In genomic region chr10:118699292-118699691, GRCm38 (mm10) we compare ENCODE assay signal across 26 mouse cellular contexts.
DNase-seq lines count a peak whose midpoint lies in the region; ATAC-seq and TF ChIP-seq lines count a peak whose summit lies in the region.
"Had no signal": no experiment of that assay in that cellular context is flagged by ENCODE, and none has a peak within 500 bp of the region (broad histone marks: within the 10 kb centered on the region; RNA-seq: fewer than 3 reads in every experiment).

No protein-coding gene starts in this region.

- no peaks in the 10 kb centered on the region for H3K9me3 ChIP-seq in forebrain, postnatal 0 days (ENCODE audit: low read length)
- H3K9me3 ChIP-seq in forebrain, embryonic 15.5 days, result no peaks in the 10 kb centered on the region
- no peaks in the 10 kb centered on the region for H3K9me3 ChIP-seq in heart, embryonic 10.5 days
- H3K9me3 ChIP-seq: forebrain, embryonic 13.5 days; hindbrain, embryonic 10.5 days; hindbrain, embryonic 13.5 days; intestine, embryonic 15.5 days had no signal

- no peak for TF ChIP-seq CTCF in forebrain, postnatal 0 days (IDR thresholded peaks at IDR 0.05; ENCODE audit: low read depth)

- H3K4me1 ChIP-seq in forebrain, postnatal 0 days (ENCODE audit: insufficient read depth), result no peaks in the 10 kb centered on the region
- no peaks in the 10 kb centered on the region for H3K4me1 ChIP-seq in forebrain, embryonic 15.5 days
- no peaks in the 10 kb centered on the region for H3K4me1 ChIP-seq in heart, embryonic 10.5 days
- H3K4me1 ChIP-seq: forebrain, embryonic 10.5 days; forebrain, embryonic 13.5 days; hindbrain, embryonic 13.5 days; intestine, embryonic 15.5 days had no signal

- peak; percentile 73 for DNase-seq in forebrain, postnatal 0 days
- peak; percentile 28 for DNase-seq in heart, embryonic 10.5 days (ENCODE audit: low spot score)
- no peak for DNase-seq in heart, postnatal 10 days
- DNase-seq in left cerebral cortex, postnatal 36 days (ENCODE audit: low spot score in 2 of 2), result peak; percentile 23 to 51
- DNase-seq in left cerebral cortex, adult 11 months (ENCODE audit: low spot score), result no peak
- DNase-seq in telencephalon, adult 2 months (ENCODE audit: low read depth, low spot score), result peak; percentile 58
- DNase-seq: adrenal gland, postnatal 10 days; adrenal gland, postnatal 36 days; B cell, adult 2 months; cerebellum, adult 11 months; cerebellum, adult 8-10 months; gastrocnemius, postnatal 10 days; gastrocnemius, postnatal 36 days; heart, adult 2 months; heart, postnatal 36 days had no signal

- no peaks in the 10 kb centered on the region for H3K27me3 ChIP-seq in forebrain, postnatal 0 days (ENCODE audit: insufficient read depth, low read length)
- no peaks in the 10 kb centered on the region for H3K27me3 ChIP-seq in forebrain, embryonic 15.5 days
- no peaks in the 10 kb centered on the region for H3K27me3 ChIP-seq in heart, embryonic 10.5 days (ENCODE audit: insufficient read depth, poor library complexity, severe bottlenecking)
- H3K27me3 ChIP-seq: CH12.LX; forebrain, embryonic 13.5 days; hindbrain, embryonic 13.5 days; intestine, embryonic 15.5 days; Patski had no signal

- intact Hi-C loops in heart, postnatal 10 days (cut with DNase I), result no loop called here
- intact Hi-C loops in left cerebral cortex, postnatal 36 days (cut with DNase I), result no loop called here

- peak; percentile 71; the same call in 1 of the 2 replicates for ATAC-seq in forebrain, postnatal 0 days
- no peak for ATAC-seq in forebrain, embryonic 15.5 days (replicated peaks)
- ATAC-seq: forebrain, embryonic 13.5 days; hindbrain, embryonic 16.5 days; intestine, embryonic 15.5 days; Patski had no signal

- H3K9ac ChIP-seq in forebrain, postnatal 0 days, result no peak overlapping the region
- H3K9ac ChIP-seq in forebrain, embryonic 15.5 days (replicated peaks), result no peak overlapping the region
- H3K9ac ChIP-seq: forebrain, embryonic 13.5 days; hindbrain, embryonic 13.5 days; intestine, embryonic 15.5 days had no signal

- 65% methylated on average over 3 of the region's 3 CpGs for WGBS in forebrain, postnatal 0 days
- WGBS in forebrain, embryonic 15.5 days, result 75% methylated on average over 3 of the region's 3 CpGs
- 64% methylated on average over 3 of the region's 3 CpGs for WGBS in heart, embryonic 10.5 days

- no peak overlapping the region for H3K27ac ChIP-seq in forebrain, postnatal 0 days (ENCODE audit: low read depth, low read length)
- H3K27ac ChIP-seq in forebrain, embryonic 15.5 days (replicated peaks), result no peak overlapping the region
- no peak overlapping the region for H3K27ac ChIP-seq in heart, embryonic 10.5 days
- H3K27ac ChIP-seq: forebrain, embryonic 10.5 days; forebrain, embryonic 13.5 days; heart, adult 2 months; hindbrain, embryonic 10.5 days; hindbrain, embryonic 13.5 days; intestine, embryonic 15.5 days had no signal

- no peaks in the 10 kb centered on the region for H3K36me3 ChIP-seq in forebrain, postnatal 0 days (ENCODE audit: insufficient read depth)
- no peaks in the 10 kb centered on the region for H3K36me3 ChIP-seq in forebrain, embryonic 15.5 days
- no peaks in the 10 kb centered on the region for H3K36me3 ChIP-seq in heart, embryonic 10.5 days
- H3K36me3 ChIP-seq: forebrain, embryonic 10.5 days; G1E; hindbrain, embryonic 10.5 days; hindbrain, embryonic 13.5 days; intestine, embryonic 15.5 days had no signal

- no peak overlapping the region for H3K4me2 ChIP-seq in forebrain, postnatal 0 days (ENCODE audit: low read depth)
- no peak overlapping the region for H3K4me2 ChIP-seq in forebrain, embryonic 15.5 days (replicated peaks)
- H3K4me2 ChIP-seq: forebrain, embryonic 13.5 days; heart, embryonic 11.5 days; hindbrain, embryonic 13.5 days; intestine, embryonic 15.5 days had no signal

- H3K4me3 ChIP-seq in forebrain, postnatal 0 days (ENCODE audit: low read depth, low read length), result no peak overlapping the region
- no peak overlapping the region for H3K4me3 ChIP-seq in forebrain, embryonic 15.5 days
- H3K4me3 ChIP-seq in heart, embryonic 10.5 days, result no peak overlapping the region
- H3K4me3 ChIP-seq: forebrain, embryonic 10.5 days; forebrain, embryonic 13.5 days; heart, adult 2 months; hindbrain, embryonic 10.5 days; hindbrain, embryonic 13.5 days; intestine, embryonic 15.5 days had no signal

Comparison
In these comparisons a context has a peak if more than half of its experiments do, and no peak if none do; other contexts are left out.
1. DNase-seq: peak in forebrain, postnatal 0 days (single experiment), heart, embryonic 10.5 days (single experiment), left cerebral cortex, postnatal 36 days (2 of 2) and telencephalon, adult 2 months (single experiment); none in heart, postnatal 10 days (0 of 2) and left cerebral cortex, adult 11 months (single experiment).